Mouse (Mus musculus) hindbrain, postnatal 0 days (tissue): ENCODE results near the gene Qsox1. TPM values are rescaled to one million over a fixed set of nuclear protein-coding genes. Genes with fewer than 3 reads are reported as not detected.

Experiments used
- ATAC-seq: fragments of 200-750 bp; cut with Nextera tagmentation; 2 replicates; pipeline ENCODE4 v1.8.0; 2017; ENCODE audit warnings: mild to moderate bottlenecking, moderate TSS enrichment, moderate library complexity
- DNase-seq: peaks from one replicate; pipeline ENCODE4 v3.0.0-alpha.2; 2015; ENCODE audit warnings: low spot score
- H3K27ac ChIP-seq: fragments of 300-500 bp; sonication (generic); 2 replicates; pipeline ENCODE4 v1.5.1; 2014; ENCODE audit warnings: mild to moderate bottlenecking
- H3K27me3 ChIP-seq: fragments of 300-500 bp; sonication (generic); 2 replicates; pipeline ENCODE4 v1.6.1; 2014; ENCODE audit warnings: low read length, mixed read lengths; ENCODE audit not compliant: insufficient read depth
- H3K36me3 ChIP-seq: fragments of 300-500 bp; sonication (generic); 2 replicates; pipeline ENCODE4 v1.6.1; 2014; ENCODE audit warnings: low read length, mixed read lengths; ENCODE audit not compliant: insufficient read depth
- H3K4me1 ChIP-seq: fragments of 300-500 bp; sonication (generic); 2 replicates; pipeline ENCODE4 v1.6.1; 2014; ENCODE audit warnings: antibody characterized with exemption, low read length, mixed read lengths; ENCODE audit not compliant: insufficient read depth
- H3K4me2 ChIP-seq: fragments of 300-500 bp; sonication (generic); 2 replicates; pipeline ENCODE4 v1.6.1; 2014; ENCODE audit warnings: low read depth, mild to moderate bottlenecking, low read length, moderate library complexity, mixed read lengths
- H3K4me3 ChIP-seq: fragments of 300-500 bp; sonication (generic); 2 replicates; pipeline ENCODE4 v1.5.1; 2014; ENCODE audit warnings: low read length
- H3K9ac ChIP-seq: fragments of 300-500 bp; sonication (generic); replicated peaks from 2 replicates; pipeline ENCODE4 v1.6.1; 2014; ENCODE audit warnings: mild to moderate bottlenecking, low read length, moderate library complexity, mixed read lengths
- H3K9me3 ChIP-seq: fragments of 300-500 bp; sonication (generic); 2 replicates; pipeline ENCODE4 v1.6.1; 2016; ENCODE audit warnings: low read length, mixed read lengths
- CTCF ChIP-seq: IDR thresholded peaks from 2 replicates; pipeline ENCODE4 v1.5.1; 2016; ENCODE audit warnings: antibody characterized with exemption, control low read depth, low read depth
- WGBS: fragments of 180-500 bp; shearing (Covaris S2); extraction: QIAGEN DNeasy Blood & Tissue Kit; methylation state at CpG from one replicate; pipeline ENCODE4 v1.1.7; 2014; 5-methylcytosine and 5-hydroxymethylcytosine counted together
- polyA plus RNA-seq: library from polyadenylated mRNA; unstranded; fragments of >200 nt; fragmentation: Nextera tagmentation; extraction: Ambion mirVana; gene quantifications from 2 replicates; pipeline ENCODE4 v1.2.1, GENCODE M21; 2015
- total RNA-seq: library from RNA; depleted of rRNA; stranded (reverse); fragments of >200 nt; gene quantifications from 2 replicates; pipeline ENCODE4 v1.2.3, GENCODE M21; 2014

The Qsox1 gene
- total and polyA plus RNA-seq, 2 experiments from 2014 or later = 26.2 to 42.8 TPM

- ATAC-seq (0 out of 2 replicates have a peak, but pooled peaks have one; percentile 45), DNase-seq (no peak)
- TF ChIP-seq CTCF = no peak
- 64% methylated on average over 14 of the region's 14 CpGs for WGBS
- H3K4me3 ChIP-seq = no peak overlapping the region
- H3K36me3 ChIP-seq = peaks cover 22% of the 10 kb centered on the region; the same call in 1 of the 2 replicates
- H3K9me3 ChIP-seq = no peaks in the 10 kb centered on the region
- H3K4me1 ChIP-seq = no peaks in the 10 kb centered on the region
- H3K4me2 ChIP-seq = no peak overlapping the region
- no peaks in the 10 kb centered on the region for H3K27me3 ChIP-seq
- H3K27ac ChIP-seq = no peak overlapping the region
- H3K9ac ChIP-seq = no peak overlapping the region
These were observed 34.8 kb downstream of the Qsox1 start for GRCm38 (mm10) chr1:155777641-155778625.

GRCm38 (mm10) chr1:155759167-155759566, 53.5 kb downstream of the Qsox1 start:
- Histone ChIP-seq H3K4me1 (no peaks in the 10 kb centered on the region), H3K36me3 (no peaks in the 10 kb centered on the region), H3K27ac (no peak overlapping the region), H3K9ac (no peak overlapping the region), H3K27me3 (peaks cover 31% of the 10 kb centered on the region), H3K4me2 (no peak overlapping the region), H3K9me3 (no peaks in the 10 kb centered on the region), H3K4me3 (no peak overlapping the region)
- TF ChIP-seq CTCF = no peak
- ATAC-seq = peak; percentile 90
- WGBS = 15% methylated on average over 12 of the region's 12 CpGs
- peak; percentile 86 for DNase-seq

- no peak overlapping the region for H3K4me3 ChIP-seq
- peaks cover 35% of the 10 kb centered on the region for H3K27me3 ChIP-seq
- no peak overlapping the region for H3K4me2 ChIP-seq
- no peaks in the 10 kb centered on the region for H3K4me1 ChIP-seq
- WGBS = 57% methylated on average over 4 of the region's 4 CpGs
- H3K9me3 ChIP-seq = no peaks in the 10 kb centered on the region
- H3K36me3 ChIP-seq = no peaks in the 10 kb centered on the region
- no peak for DNase-seq
- H3K27ac ChIP-seq = no peak overlapping the region
- ATAC-seq = no peak
- TF ChIP-seq CTCF = no peak
- no peak overlapping the region for H3K9ac ChIP-seq
These were observed 54.0 kb downstream of the Qsox1 start for GRCm38 (mm10) chr1:155758711-155759110.

GRCm38 (mm10) chr1:155757621-155758020, 55.1 kb downstream of the Qsox1 start:
- no peak overlapping the region for H3K4me2 ChIP-seq
- DNase-seq = peak; percentile 70
- no peak for TF ChIP-seq CTCF
- H3K4me3 ChIP-seq = no peak overlapping the region
- H3K9ac ChIP-seq = no peak overlapping the region
- H3K27ac ChIP-seq = no peak overlapping the region
- 22% methylated on average over 7 of the region's 7 CpGs for WGBS
- peak; percentile 68 for ATAC-seq
- H3K27me3 ChIP-seq = peaks cover 40% of the 10 kb centered on the region
- no peaks in the 10 kb centered on the region for H3K36me3 ChIP-seq
- H3K4me1 ChIP-seq = no peaks in the 10 kb centered on the region
- no peaks in the 10 kb centered on the region for H3K9me3 ChIP-seq

- no peak for ATAC-seq
- no peak for TF ChIP-seq CTCF
- Histone ChIP-seq H3K4me3 (no peak overlapping the region), H3K27ac (no peak overlapping the region), H3K4me1 (no peaks in the 10 kb centered on the region), H3K36me3 (no peaks in the 10 kb centered on the region), H3K9ac (no peak overlapping the region), H3K27me3 (peaks cover 58% of the 10 kb centered on the region), H3K9me3 (no peaks in the 10 kb centered on the region), H3K4me2 (no peak overlapping the region)
- no peak for DNase-seq
- 71% methylated on average over 9 of the region's 9 CpGs for WGBS
These were observed 59.3 kb downstream of the Qsox1 start for GRCm38 (mm10) chr1:155753411-155753810.

GRCm38 (mm10) chr1:155751484-155752255, 61.0 kb downstream of the Qsox1 start, which contains the start of gene Lhx4:
Lhx4 (minus strand) TSS chr1:155751684.
- Histone ChIP-seq H3K4me1 (no peaks in the 10 kb centered on the region), H3K4me2 (no peak within 1 kb of the TSS), H3K27ac (no peak within 1 kb of the TSS), H3K4me3 (no peak within 1 kb of the TSS), H3K9me3 (no peaks in the 10 kb centered on the region), H3K36me3 (no peaks in the 10 kb centered on the region), H3K27me3 (peaks cover 74% of the 10 kb centered on the region), H3K9ac (no peak within 1 kb of the TSS)
- ATAC-seq = no peak
- no peak for DNase-seq
- 55% methylated on average over 6 of the region's 6 CpGs for WGBS
- no peak for TF ChIP-seq CTCF
